Mouse (Mus musculus) leukemia stem cell, adult 10-12 weeks (primary cell): ENCODE measurements around the gene Spata31d1b. TPM values are rescaled to one million over a fixed set of nuclear protein-coding genes. Genes with fewer than 3 reads are reported as not detected.

Experiments used
- polyA plus RNA-seq: library from polyadenylated mRNA; stranded (reverse); fragments of >175 nt; gene quantifications from 2 replicates; pipeline ENCODE4 v1.2.3, GENCODE M21; 2012; ENCODE audit warnings: low replicate concordance

The Spata31d1b gene
- not detected in 2 replicates for polyA plus RNA-seq

DNA sequence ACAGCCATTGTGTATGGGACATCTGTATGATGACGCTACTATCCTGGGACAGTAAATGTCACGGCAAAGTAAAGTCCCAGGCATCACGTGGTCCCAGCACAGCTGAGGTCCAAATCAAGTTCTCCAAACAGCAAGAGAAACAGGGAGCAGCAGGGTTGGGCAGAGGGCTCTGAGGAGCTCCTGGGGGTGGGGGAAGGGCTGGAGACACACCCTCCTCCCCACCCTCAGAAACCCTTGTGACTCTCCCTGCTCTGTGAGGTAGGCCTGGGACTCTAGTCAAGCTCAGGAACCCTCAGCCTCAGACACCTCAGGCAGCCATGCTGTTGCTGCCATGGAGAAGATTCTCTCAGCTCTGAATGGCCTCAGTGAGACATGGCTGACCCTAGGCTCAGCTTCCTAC is at the start of gene Spata31d1b:
Gene Spata31d1b (plus strand): TSS at position 301 of the 400 bp plus-strand sequence.

DNA sequence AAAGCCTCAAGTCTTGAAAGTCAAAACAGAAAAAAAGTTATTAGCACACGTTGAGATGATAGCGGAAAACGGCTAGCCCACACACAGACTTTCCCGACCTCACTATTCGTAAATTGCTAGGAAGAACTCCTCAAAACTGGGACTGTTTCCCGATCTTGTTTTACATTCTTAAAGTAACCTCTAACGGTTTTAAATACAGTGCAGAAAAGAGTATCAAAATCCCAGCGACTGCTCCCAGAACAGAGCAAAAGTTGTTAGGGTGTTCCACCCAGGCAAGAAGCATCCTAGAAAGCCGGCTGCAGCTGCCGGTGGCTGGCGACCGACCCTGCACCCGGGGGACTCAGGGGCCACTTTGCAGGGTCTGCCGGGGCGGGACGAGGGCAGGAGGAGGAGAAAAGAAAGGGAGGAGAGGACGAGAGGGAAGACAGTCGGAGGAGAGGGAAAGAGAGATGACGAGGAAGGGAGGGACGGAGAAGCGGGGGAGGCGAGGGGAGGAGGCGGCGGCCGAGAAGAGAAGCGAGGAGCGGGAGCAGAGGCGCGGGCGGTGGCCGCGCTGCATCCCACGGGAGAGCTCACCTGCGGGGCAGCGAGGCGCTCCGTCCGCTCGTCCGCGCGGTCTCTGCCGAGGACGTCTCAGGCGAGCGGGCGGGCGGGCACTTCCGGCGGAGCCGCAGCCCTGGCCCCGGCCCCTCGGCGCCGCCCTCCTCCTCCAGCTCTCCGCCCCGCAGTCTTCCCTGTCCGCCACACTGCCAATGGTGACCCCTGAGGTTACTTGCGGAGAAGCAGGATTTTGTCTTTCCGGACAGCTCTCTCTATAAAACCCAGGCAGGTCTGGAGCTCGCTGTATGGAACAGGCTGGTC is 36.7 kb upstream of the Spata31d1b start, which contains the start of gene Golm1:
Gene Golm1 (minus strand): TSS at position 661 of the 861 bp plus-strand sequence.

DNA sequence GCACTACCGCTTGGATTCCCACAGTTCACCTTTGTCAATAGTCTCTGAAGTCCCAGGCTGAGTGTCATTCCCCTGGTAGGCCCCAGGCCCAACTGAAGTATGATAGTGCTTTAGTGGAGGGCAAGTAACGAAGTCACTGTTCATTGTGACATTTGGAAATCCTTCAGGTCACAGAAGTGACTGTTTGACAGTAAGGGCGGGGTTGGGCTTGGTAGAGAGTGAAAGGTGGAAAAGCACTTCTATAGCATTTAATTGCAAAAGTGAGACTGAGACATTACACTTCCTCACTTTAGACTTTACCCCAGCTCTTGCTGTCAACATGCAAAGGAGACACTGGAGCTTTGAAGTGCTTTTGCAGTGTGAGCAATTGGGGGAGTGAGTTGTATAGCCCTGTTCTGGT is 18.1 kb upstream of the Spata31d1b start, which contains the start of gene 4921517D22Rik:
Gene 4921517D22Rik (minus strand): TSS at position 101 of the 400 bp plus-strand sequence.

GRCm38 (mm10) chr13:59710230-59710629 is 1.9 kb upstream of the Spata31d1b start, which contains the start of gene Spata31d1a:
Gene Spata31d1a (minus strand): TSS chr13:59710330.

GRCm38 (mm10) chr13:59731652-59732051 is 19.6 kb downstream of the Spata31d1b start, which contains the start of gene Spata31d1d:
Gene Spata31d1d (minus strand): TSS chr13:59731752.

GRCm38 (mm10) chr13:59746711-59747110 is 34.6 kb downstream of the Spata31d1b start, which contains the start of gene 1700014D04Rik:
Gene 1700014D04Rik (minus strand): TSS chr13:59746752.

Other genes starting within 250 kb of the Spata31d1b start
- gene Agtpbp1, start 127.1 kb upstream of the Spata31d1b start, polyA plus RNA-seq, result 3.4 and 4.0 TPM in 2 replicates
- 3.2 and 9.2 TPM in 2 replicates for gene Naa35, start 127.0 kb upstream of the Spata31d1b start, polyA plus RNA-seq
- 7.7 and 10.0 TPM in 2 replicates for gene Golm1, start 36.5 kb upstream of the Spata31d1b start, polyA plus RNA-seq
- not detected in 2 replicates for gene 4921517D22Rik, start 18.2 kb upstream of the Spata31d1b start, polyA plus RNA-seq
- not detected in 2 replicates for gene Spata31d1a, start 2.0 kb upstream of the Spata31d1b start, polyA plus RNA-seq
- gene Spata31d1d, start 19.5 kb downstream of the Spata31d1b start, polyA plus RNA-seq, result 0.10 and 0.11 TPM in 2 replicates
- gene 1700014D04Rik, start 34.5 kb downstream of the Spata31d1b start, polyA plus RNA-seq, result 0.05 TPM in 1 of 2 replicates, not detected in the other
- 122 and 135 TPM in 2 replicates for gene Isca1, start 57.5 kb downstream of the Spata31d1b start, polyA plus RNA-seq
- 11.8 TPM in 1 of 2 replicates, not detected in the other for gene Gm49354, start 70.0 kb downstream of the Spata31d1b start, polyA plus RNA-seq
- 37.5 and 56.9 TPM in 2 replicates for gene Tut7, start 110.9 kb downstream of the Spata31d1b start, polyA plus RNA-seq